Mouse (Mus musculus) gastrocnemius, adult 18-20 months (tissue): Measurements from ENCODE around the gene Gm11564. TPM values are rescaled to one million over a fixed set of nuclear protein-coding genes. Genes with fewer than 3 reads are reported as not detected.
"Not testable (repeated sequence)": the region's sequence is repeated elsewhere in the genome, so short reads cannot be mapped to it uniquely, and the experiment has no call there.

Experiments
- DNase-seq: peaks from one replicate; pipeline ENCODE4 v3.0.0; 2021; ENCODE audit warnings: low spot score
- long read RNA-seq, 2 experiments: library from polyadenylated mRNA; stranded (forward); transcript quantifications; one replicate each; pipeline ENCODE4 v2.0.0; 2021
- total RNA-seq, 2 experiments: library from RNA; stranded (reverse); gene quantifications; 2 replicates each; pipeline ENCODE4 v1.2.3; 2021

The Gm11564 gene
- not detected for total RNA-seq
- long read RNA-seq, experiment 1, result 0 reads
- long read RNA-seq, experiment 2, result 0 reads

DNA sequence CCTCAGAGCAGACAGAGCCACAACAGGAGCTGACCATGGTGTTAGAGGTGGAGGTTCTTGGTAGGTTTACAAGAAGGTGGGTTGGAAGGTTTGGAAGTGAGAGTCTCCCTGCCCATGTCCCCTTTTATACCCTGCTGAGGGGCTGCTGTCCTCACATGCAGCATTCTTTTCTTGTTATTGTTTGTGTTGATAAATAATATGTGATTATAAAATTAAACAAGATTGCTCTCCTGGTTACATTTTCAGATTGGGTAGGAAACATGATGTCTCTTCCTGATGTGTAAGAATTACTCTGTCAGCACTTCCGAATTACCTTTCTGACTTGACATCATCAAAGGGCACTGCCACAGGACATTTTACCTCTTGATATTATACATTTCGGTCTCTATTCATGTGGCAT is at the start of gene Gm11564:
Gene Gm11564 (minus strand): TSS at position 101 of the 400 bp plus-strand sequence.
- not testable (repeated sequence) for DNase-seq

DNA sequence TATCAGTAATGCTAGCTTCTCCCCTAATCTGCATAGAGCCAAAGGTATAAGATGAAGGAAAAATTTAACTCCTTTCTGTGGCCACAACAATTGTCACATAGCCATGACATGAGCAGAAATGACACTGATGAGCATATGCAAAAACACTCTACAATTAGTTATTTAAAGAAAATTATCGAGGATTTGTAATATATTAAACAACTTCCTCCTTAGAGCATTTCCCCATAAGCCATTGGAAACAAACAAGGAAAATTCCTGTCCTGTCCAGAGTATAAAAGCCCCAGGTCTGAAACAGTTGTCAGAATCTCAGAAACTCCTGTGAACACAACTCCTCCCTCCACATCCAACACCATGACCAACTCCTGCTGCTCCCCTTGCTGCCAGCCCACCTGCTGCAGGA is 48.7 kb upstream of the Gm11564 start, which contains the start of gene Gm11559:
Gene Gm11559 (plus strand): TSS at position 301 of the 400 bp plus-strand sequence.
- not testable (repeated sequence) for DNase-seq

GRCm38 (mm10) chr11:99858761-99859160 is 43.3 kb upstream of the Gm11564 start:
- no peak for DNase-seq

DNA sequence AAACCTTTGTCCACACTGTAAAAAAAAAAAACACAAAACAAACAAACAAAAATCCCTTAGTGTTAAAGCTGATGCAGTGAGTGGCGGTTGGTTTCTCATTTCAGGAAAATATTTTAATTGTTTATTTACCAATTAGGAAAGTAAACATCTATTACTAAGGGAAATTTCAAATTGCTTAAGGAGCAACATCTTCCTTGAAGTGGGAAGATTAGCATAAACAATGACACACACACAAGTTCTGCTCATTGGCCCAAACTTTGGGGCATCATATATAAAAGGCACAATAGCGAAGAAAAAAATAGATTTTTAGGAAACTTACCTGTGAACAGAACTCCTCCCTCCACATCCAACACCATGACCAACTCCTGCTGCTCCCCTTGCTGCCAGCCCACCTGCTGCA is 42.2 kb upstream of the Gm11564 start, which contains the start of gene Gm11568:
Gene Gm11568 (plus strand): TSS at position 301 of the 400 bp plus-strand sequence.
- DNase-seq, result no peak

GRCm38 (mm10) chr11:99854121-99854520 is 38.7 kb upstream of the Gm11564 start:
- no peak for DNase-seq

DNA sequence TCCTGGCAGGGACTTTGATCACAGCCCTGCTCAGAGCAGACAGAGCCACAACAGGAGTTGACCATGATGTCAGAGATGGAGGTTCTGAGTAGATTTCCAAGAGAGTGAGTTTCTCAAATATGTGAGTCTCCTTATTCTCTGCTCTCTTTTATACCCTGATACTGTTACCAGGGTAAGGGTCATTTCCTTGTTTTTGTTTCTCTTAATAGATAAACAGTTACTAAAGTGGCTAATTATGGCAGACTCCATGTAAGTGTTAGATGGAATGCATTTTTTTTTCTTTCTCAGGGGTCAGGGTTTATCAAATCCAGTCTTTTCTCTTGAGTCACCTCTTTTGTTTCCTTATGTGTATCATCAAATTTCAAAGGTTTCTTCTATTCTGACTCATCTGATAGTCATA is 36.0 kb upstream of the Gm11564 start, which contains the start of gene Krtap4-16:
Gene Krtap4-16 (minus strand): TSS at position 101 of the 400 bp plus-strand sequence.
- DNase-seq, result no peak

DNA sequence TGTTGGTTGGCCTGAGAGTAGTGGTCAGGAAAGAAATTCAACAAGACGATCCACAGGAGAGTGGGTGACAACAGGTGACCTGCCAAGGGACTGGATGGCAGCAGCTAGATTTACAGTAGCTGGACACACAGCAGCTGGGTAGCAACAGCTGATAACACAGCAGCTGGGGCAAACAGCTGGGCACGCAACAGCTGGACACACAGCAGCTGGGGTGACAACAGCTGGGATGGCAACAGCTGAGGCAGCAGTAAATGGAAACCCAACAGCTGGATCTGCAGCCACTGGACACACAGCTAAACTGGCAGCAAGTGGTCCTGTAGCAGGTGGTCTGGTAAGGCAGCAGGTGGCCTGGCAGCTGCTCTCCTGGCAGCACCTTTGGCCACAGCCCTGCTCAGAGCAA is 31.3 kb upstream of the Gm11564 start:
- DNase-seq, result no peak

- no peak for DNase-seq
These were observed 26.7 kb upstream of the Gm11564 start for GRCm38 (mm10) chr11:99842185-99842584.

DNA sequence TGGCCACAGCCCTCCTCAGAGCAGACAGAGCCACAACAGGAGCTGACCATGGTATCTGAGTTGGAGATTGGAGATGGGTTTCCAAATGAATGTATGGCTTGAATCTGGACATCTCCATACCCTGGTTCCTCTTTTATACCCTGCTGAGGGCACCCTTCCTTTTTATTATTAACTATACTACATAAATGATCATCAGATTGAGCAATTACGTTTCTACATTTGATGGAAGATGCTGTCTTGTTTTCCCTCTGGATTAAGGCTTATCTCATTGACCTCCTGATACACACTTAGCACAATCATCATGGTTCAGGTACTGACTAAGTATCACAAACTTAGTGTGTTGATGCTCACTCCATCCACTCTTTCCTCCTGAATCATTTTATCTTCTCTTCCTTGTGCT is 22.5 kb upstream of the Gm11564 start, which contains the start of gene 2300003K06Rik:
Gene 2300003K06Rik (minus strand): TSS at position 101 of the 400 bp plus-strand sequence.
- no peak for DNase-seq

DNA sequence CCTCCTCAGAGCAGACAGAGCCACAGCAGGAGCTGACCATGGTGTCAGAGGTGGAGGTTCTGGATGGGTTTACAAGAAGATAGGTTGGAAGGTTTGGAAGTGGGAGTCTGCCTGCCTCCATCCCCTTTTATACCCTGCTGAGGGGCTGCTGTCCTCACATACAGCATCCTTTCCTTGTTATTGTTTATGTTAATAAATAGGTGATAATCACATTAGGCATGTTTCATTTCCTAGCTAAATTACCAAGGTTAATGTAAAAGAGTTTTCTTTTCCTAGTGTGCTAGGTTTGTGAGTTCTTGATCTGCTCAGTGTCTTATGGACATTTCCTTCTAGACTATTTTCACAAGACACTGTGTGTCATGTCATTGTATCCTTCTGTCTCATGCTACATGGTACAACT is 5.7 kb downstream of the Gm11564 start, which contains the start of gene Krtap4-13:
Gene Krtap4-13 (minus strand): TSS at position 101 of the 400 bp plus-strand sequence.
- DNase-seq, result not testable (repeated sequence)

- DNase-seq, result not testable (repeated sequence)
These were observed 11.1 kb downstream of the Gm11564 start, which contains the start of gene Gm11554 for GRCm38 (mm10) chr11:99804346-99804745. Gene Gm11554, minus strand, starts transcription at chr11:99804446.

GRCm38 (mm10) chr11:99798832-99799231 is 16.6 kb downstream of the Gm11564 start, which contains the start of gene Gm11569:
Gene Gm11569, minus strand, starts transcription at chr11:99798932.
- DNase-seq, result not testable (repeated sequence)

GRCm38 (mm10) chr11:99793367-99793766 is 22.1 kb downstream of the Gm11564 start, which contains the start of gene Gm11596:
Gene Gm11596, minus strand, starts transcription at chr11:99793467.
- no peak for DNase-seq

DNA sequence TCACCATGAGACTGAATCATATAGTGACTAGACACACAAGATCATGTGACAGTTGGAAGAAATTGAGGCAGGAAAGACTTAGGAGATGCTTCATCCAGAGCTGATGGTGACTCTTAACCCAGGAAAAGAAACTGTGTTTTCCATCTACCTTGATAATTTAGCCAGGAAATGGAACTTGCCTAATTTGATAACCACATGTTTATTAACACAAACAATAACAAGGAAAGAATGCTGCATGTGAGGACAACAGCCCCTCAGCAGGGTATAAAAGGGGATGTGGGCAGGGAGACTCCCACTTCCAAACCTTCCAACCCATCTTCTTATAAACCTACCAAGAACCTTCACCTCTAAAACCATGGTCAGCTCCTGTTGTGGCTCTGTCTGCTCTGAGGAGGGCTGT is 30.6 kb downstream of the Gm11564 start, which contains the start of gene Krtap4-9:
Gene Krtap4-9 (plus strand): TSS at position 301 of the 400 bp plus-strand sequence.
- DNase-seq, result not testable (repeated sequence)

DNA sequence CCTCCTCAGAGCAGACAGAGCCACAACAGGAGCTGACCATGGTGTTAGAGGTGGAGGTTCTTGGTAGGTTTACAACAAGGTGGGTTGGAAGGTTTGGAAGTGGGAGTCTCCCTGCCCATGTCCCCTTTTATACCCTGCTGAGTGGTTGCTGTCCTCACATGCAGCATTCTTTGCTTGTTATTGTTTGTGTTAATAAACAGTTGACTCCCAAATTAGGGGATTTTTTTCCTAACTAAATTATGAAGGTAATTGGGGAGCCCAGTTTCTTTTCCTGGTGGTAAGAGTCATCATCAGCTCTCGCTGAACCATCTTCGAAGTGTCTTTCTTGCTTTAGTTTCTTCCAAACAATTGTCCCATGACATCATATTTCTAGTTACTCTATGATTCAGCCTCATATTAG is 34.9 kb downstream of the Gm11564 start, which contains the start of gene Krtap4-8:
Gene Krtap4-8 (minus strand): TSS at position 101 of the 400 bp plus-strand sequence.
- no peak for DNase-seq

GRCm38 (mm10) chr11:99778401-99778800 is 37.1 kb downstream of the Gm11564 start:
- DNase-seq, result no peak

- not testable (repeated sequence) for DNase-seq
These were observed 42.7 kb downstream of the Gm11564 start, which contains the start of gene Gm11595 for GRCm38 (mm10) chr11:99772813-99773212. Gene Gm11595, minus strand, starts transcription at chr11:99772913.

- no peak for DNase-seq
These were observed 47.1 kb downstream of the Gm11564 start for GRCm38 (mm10) chr11:99768410-99768809.

Other genes with a start within 250 kb of the Gm11564 start
- gene Krtap3-1, start 249.0 kb downstream of the Gm11564 start, total RNA-seq, result not detected
- gene Krtap1-5, start 234.7 kb downstream of the Gm11564 start, total RNA-seq, result not detected
- gene Krtap1-4, start 232.0 kb downstream of the Gm11564 start, total RNA-seq, result not detected
- gene Krtap1-3, start 224.3 kb downstream of the Gm11564 start, total RNA-seq, result not detected
- gene Krtap9-3, start 217.6 kb downstream of the Gm11564 start, total RNA-seq, result not detected
- not detected for gene Gm11938, start 212.4 kb downstream of the Gm11564 start, total RNA-seq
- gene Gm11937, start 205.5 kb downstream of the Gm11564 start, total RNA-seq, result not detected
- gene Krtap2-4, start 200.8 kb downstream of the Gm11564 start, total RNA-seq, result not detected
- not detected for gene Gm11562, start 195.2 kb downstream of the Gm11564 start, total RNA-seq
- not detected for gene Krtap4-1, start 187.4 kb downstream of the Gm11564 start, total RNA-seq
- not detected for gene Krtap4-2, start 180.6 kb downstream of the Gm11564 start, total RNA-seq
- not detected for gene Krtap4-7, start 171.6 kb downstream of the Gm11564 start, total RNA-seq
- gene Gm11555, start 165.4 kb downstream of the Gm11564 start, total RNA-seq, result not detected
- gene Gm11563, start 156.7 kb downstream of the Gm11564 start, total RNA-seq, result not detected
- not detected for gene Krtap4-6, start 149.7 kb downstream of the Gm11564 start, total RNA-seq
- gene Gm14190, start 124.9 kb downstream of the Gm11564 start, total RNA-seq, result not detected
- not detected for gene Gm14180, start 81.4 kb downstream of the Gm11564 start, total RNA-seq
- not detected for gene Gm11595, start 42.8 kb downstream of the Gm11564 start, total RNA-seq
- gene Krtap4-8, start 35.0 kb downstream of the Gm11564 start, total RNA-seq, result not detected
- gene Krtap4-9, start 30.5 kb downstream of the Gm11564 start, total RNA-seq, result not detected
- not detected for gene Gm11596, start 22.2 kb downstream of the Gm11564 start, total RNA-seq
- gene Gm11569, start 16.7 kb downstream of the Gm11564 start, total RNA-seq, result not detected
- not detected for gene Gm11554, start 11.2 kb downstream of the Gm11564 start, total RNA-seq
- not detected for gene Krtap4-13, start 5.8 kb downstream of the Gm11564 start, total RNA-seq
- gene 2300003K06Rik, start 22.4 kb upstream of the Gm11564 start, total RNA-seq, result not detected
- not detected for gene Krtap4-16, start 35.9 kb upstream of the Gm11564 start, total RNA-seq
- gene Gm11568, start 42.3 kb upstream of the Gm11564 start, total RNA-seq, result not detected
- gene Gm11559, start 48.8 kb upstream of the Gm11564 start, total RNA-seq, result not detected
- not detected for gene Krtap9-1, start 57.7 kb upstream of the Gm11564 start, total RNA-seq
- gene Gm11567, start 63.5 kb upstream of the Gm11564 start, total RNA-seq, result not detected
- not detected for gene Krtap31-1, start 92.3 kb upstream of the Gm11564 start, total RNA-seq
- not detected for gene Gm11565, start 99.1 kb upstream of the Gm11564 start, total RNA-seq
- gene Krtap31-2, start 120.6 kb upstream of the Gm11564 start, total RNA-seq, result not detected
- not detected for gene Krtap9-5, start 132.8 kb upstream of the Gm11564 start, total RNA-seq
- not detected for gene Krtap29-1, start 163.4 kb upstream of the Gm11564 start, total RNA-seq
- not detected for gene Krtap16-1, start 170.9 kb upstream of the Gm11564 start, total RNA-seq
- not detected for gene Krtap17-1, start 178.3 kb upstream of the Gm11564 start, total RNA-seq
- gene Krt33a, start 200.5 kb upstream of the Gm11564 start, total RNA-seq, result under 1 TPM in 1 of 2 experiments, not detected in 1; 0.21 TPM
- gene Krt33b, start 214.2 kb upstream of the Gm11564 start, total RNA-seq, result not detected
- gene Krt34, start 225.9 kb upstream of the Gm11564 start, total RNA-seq, result under 1 TPM in 1 of 2 experiments, not detected in 1; 0.25 TPM
- gene Krt31, start 234.9 kb upstream of the Gm11564 start, total RNA-seq, result not detected